Mouse (Mus musculus): ENCODE results near the gene Irf8.

Gene Irf8

DNA sequence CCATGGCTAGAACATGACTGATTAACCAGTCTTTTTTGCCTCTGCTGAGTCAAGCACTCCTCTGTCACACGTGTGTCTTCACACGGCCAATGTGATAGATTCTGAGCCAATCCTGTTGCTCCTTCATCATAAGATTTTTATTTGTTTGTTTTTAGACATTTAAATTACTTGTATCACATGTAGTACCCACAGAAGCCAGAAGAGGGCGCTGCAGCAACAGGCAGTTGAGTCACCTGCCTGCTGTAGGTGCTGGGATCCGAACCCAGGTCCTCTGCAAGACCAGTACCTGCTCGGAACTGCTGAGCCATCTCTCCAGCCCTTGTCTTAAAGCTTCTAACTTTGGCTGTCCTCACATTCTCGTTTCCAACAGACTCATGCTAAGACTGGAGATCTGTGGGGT is 13.1 kb upstream of the Irf8 start:
- no peak for DNase-seq (ENCODE audit: low spot score in 2 of 2)

DNA sequence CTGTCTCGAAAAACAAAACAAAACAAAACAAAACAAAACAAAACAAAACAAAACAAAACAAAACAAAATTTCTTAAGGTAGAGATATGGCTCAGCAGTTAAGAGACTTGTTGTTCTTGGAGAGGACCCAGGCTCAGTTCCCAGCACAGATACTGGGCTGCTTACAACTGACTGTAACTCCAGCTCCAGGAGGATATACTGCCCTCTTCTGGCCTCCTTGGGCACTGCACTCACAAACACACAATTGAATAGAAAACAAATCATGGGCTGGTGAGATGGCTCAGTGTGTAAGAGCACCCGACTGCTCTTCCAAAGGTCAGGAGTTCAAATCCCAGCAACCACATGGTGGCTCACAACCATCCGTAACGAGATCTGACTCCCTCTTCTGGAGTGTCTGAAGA is 12.1 kb upstream of the Irf8 start:
- DNase-seq (ENCODE audit: low spot score in 2 of 2): peak in 1 of 2 experiments; percentile 52

DNA sequence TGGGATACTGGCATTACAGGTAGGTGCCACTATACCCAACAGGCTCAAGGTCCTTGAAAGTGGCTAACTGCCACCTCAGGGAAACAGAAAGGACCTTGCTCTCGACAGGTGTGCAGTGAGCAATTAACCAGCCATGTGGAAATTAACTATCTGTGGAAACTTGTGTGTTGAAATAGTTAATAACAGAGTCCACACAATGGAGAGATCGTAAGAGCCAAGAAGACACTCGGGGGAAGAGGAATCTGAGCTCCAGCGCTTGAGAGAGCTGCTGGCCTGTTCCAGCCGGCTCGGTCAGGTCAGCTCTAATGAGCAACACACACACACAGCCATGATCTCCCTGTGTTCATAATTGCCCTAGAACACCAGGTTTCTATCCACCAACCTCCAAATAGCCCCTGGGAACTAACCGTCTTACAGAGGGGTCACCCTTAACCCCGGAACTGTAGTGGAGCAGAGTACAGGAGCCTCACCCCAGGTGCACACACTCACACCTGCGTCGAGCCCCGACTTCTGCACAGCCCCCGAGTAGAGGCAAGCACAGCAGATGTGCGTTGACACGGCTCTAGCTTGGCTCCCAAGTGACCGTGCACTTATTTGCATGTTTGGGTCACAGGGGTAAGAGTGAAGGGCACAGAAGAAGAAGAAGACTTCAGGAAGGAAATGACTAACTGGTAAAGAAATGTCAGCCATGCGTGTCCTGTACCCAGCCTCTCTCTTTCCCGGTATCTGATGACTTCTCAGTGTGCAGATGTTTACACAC is 11.2 kb upstream of the Irf8 start:
- DNase-seq (ENCODE audit: low spot score in 2 of 2): peak; percentile 50 to 84

DNA sequence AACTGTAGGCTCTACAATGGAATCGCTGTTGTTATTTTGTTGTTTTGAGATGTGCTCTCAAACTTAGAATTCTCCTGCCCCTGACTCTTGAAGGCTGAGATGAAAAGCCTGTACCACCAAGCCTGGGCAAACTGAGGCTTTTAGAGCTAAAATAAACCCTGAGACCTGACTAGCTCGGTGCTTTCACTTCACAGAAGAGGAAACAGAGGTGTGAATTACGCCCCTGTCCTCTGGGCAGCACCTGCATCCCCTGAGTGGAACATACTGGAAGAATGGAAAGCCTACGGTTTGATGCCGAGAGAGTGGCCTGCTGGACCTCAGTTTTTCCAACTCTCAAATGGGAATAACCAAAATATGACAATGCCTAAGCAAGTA is 10.6 kb upstream of the Irf8 start:
- DNase-seq (ENCODE audit: low spot score in 2 of 2): peak in 1 of 2 experiments; percentile 56

DNA sequence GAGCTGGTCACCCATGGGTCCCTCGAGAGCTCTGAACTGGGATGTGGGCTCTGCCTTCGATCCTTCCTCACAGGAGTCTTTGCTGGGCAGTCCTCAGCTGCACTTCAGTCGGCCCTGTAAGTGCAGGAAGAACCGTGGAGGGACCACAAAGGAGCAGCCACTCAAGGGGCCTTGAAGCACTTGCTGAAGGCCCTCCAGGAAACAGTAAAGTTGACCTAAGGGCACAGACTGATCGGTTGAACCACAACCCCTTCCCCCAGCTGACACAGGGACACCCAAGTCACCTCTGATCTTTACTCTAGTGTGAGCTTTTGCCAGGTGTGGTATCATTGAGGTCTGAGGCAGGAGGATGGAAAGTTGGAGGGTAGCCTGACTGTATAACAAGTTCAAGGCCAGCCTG is 10.1 kb upstream of the Irf8 start:
- DNase-seq (ENCODE audit: low spot score in 2 of 2): no peak

DNA sequence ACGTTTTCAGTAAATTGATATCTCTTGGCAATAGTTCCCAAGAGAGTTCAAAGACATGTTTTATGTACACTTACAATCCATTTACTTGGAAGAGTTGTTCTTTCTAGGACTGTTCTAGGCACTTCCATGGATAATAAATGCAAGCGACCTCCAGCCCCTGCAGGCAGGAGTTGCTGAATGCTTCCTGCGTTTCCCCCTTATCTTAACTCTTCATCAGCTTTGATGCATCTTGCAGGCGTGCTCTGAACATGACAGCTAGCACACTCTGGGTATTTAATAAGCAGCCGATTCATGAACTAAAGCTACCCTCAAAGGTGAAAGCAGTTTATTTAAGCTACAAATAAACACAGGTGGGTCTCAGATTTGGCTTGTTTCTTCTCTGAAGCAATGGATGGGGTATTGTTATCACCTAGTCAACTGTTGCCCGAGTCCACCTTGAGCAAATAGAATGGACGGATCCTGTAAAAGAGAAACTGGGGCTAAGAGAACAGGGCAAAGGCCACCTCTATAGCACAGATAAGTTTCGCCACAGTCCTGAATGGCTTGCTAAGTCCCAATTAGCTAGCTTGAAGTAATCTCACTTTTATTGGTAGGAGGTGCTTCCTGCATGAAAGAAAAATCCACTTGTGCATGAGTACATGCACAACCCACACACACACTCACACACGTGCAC is 7.5 kb upstream of the Irf8 start:
- DNase-seq (ENCODE audit: low spot score in 2 of 2): no peak

DNA sequence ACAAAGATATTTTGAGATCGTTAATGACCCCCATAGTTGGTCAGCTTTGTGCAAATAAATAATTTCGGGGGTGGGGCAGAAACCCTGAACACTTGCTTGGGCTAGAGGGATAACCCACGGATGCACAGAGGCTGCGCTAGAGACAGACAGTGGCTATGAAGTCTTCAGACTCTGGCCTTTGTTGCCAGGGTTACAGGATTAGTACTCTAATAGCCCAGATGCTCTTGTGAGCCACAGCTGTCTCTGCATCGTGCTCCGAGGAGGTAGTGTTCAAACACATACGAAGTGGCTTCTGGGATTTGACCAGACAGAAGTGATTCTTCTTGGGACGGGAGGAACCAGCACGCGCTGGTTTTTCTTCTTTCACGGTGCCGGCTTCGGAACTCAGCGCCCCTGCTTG is 4.6 kb upstream of the Irf8 start:
- no peak for DNase-seq (ENCODE audit: low spot score in 2 of 2)

DNA sequence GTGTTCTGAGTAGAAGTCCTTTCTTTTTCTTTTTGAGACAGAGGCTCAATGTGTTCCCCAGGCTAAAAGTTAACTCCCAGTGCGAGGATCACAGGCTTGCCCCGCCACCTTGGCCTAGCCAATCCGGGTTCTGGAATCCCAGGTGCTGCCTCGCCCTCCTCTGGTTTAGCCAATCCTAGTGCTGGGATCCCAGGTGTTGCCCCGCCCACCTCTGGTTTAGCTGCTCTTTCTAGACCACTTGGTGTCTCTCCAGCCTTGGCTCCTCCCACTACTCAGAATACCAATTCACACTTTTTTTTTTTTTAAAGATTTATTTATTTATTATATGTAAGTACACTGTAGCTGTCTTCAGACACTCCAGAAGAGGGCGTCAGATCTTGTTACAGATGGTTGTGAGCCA is 4.1 kb upstream of the Irf8 start:
- DNase-seq (ENCODE audit: low spot score in 2 of 2): no peak

DNA sequence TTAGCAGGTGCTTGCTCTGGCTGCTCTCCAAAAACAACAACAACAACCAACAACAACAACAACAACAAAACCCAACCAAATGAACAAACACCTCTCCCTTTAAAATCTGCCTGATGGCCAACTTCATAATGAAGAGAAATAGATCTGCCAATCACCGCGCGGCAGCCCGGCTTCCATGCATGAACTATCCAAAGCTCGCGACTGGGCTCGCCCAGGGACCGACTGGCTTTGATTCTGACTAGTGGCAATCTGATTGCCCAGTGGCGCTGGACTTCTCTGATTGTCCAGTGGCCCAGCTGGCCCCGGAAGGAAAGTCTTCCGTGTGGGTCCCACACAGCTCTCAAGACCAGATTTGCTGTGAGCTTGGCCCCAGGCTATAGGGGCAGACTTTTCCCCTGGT is 328 bp downstream of the Irf8 start:
- no peak for DNase-seq (ENCODE audit: low spot score in 2 of 2)

DNA sequence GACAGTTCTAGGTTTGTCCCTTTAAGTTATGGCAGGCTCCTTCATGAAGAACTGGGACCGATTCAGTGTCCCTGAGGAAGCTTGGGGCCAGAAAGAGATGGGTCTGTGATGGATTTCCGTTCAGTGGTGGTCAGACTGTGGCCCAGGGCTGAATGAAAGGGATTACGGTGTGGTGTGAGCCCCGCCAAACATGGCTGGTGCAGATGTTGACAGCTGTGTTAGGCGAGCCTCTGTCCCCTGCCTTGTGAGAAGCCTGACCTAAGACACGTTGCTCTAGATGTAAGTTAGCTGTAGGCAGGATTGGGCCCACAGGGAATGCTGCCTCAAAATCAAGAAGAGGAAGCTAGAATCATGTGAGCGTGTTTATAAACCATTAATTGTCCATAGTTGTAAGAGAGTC is 1.0 kb downstream of the Irf8 start:
- peak in 1 of 2 experiments; percentile 55 for DNase-seq (ENCODE audit: low spot score in 2 of 2)

DNA sequence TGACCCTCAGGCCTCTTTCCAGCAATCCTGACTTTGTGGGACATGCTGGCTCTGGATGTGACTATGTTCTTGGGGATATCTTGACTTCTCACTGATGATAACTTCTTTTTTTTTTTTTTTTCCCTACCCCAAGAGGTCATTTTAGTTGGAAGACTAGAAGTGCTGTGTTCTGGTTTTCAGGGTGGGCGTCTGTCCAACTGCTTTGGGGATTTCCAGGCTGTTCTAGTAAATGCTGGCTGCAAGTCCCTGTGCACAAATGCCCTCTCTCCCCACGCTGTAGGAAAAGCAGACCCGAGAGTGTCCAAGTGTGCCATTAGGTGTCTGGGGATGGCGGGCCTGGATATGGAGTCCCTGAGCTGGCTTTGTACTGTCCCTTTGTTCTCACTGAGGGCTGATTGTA is 2.6 kb downstream of the Irf8 start:
- DNase-seq (ENCODE audit: low spot score in 2 of 2): no peak

DNA sequence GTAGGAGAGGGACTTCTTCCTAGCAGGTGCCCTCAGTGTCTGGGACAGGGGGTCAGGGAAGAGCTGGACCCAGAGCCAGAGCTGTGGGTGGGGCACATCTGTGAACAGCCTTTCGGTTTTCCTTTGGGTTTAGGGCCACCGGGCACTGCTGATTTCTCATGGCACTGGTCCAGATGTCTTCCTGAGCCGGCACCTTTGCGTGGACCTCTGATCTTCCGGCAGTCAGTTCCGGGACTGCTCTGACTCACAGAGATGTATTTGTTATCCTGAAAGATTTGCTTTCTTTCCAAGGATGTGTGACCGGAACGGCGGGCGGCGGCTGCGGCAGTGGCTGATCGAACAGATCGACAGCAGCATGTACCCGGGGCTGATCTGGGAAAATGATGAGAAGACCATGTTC is 3.4 kb downstream of the Irf8 start:
- DNase-seq (ENCODE audit: low spot score in 2 of 2): no peak

DNA sequence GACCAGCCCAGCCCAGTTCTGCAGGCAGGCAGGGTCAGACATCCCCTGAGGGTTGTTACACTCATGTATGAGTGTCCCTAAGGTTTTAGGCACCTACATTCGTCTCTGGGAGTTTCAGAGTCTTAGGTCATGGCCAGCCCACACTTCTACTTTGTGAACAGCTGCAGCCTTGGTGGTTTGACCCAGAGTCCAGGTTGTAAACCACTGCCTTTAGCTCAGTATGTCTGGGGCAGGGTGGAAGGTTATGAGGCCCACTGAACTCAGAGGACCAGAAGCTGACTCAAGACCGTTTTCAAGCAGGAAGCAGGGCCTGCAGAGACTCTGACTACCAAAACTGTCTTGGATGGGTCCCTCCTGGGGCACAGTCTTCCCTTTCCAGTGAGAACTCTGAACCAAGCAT is 4.4 kb downstream of the Irf8 start:
- DNase-seq (ENCODE audit: low spot score in 2 of 2): no peak

DNA sequence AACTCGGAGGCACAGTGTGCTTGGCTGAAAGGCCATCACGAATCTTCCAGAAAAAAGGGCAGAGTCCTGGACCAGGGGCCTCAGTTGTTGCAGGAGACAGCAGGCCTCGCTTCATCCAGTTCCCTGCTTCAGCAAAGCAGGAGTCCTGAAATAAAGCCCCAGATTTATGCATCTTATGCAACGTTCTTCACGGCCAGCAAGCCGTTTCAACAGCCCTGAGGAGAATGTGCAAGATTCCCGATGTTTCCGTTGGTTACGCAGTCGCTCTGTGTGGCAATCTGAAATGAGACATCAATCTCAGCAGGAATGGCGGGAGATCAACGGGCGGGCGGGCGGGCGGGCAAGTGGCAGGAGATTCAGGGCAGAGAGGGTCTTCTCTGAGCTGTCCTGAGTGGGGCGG is 4.8 kb downstream of the Irf8 start:
- DNase-seq (ENCODE audit: low spot score in 2 of 2): no peak

DNA sequence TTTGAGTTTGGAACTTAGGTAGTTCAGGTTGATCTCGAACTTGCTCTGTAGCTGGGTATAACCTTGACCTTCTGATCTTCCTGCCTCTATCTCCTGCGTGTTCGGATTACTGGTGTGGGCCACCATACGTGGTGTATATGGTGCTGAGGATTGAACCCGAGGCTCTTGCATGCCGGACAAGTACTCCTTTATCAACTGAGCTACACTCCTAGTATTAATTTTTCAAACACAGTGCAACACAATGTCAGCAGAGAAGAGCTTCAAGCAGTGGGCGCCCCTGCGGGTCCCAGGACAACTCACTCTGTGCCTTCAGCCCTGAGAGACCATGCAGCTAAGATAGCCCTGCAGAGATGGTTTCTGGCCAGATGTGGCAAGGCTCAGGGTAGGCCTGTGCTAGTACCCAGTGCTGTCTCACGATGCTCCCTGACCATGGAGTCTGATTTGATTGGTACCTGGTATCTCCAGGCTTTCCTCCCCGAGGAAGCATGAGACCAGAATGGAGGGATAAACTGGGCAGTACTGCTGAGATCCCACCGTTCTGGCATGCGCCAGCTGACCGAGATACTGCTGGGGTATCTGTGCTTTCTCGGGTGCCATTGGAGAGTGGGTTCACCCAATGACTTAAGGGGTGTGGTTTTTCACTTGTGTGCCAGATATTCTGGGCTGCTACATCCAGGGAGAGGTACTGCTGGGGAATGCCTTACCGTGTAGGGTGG is 5.8 kb downstream of the Irf8 start:
- DNase-seq (ENCODE audit: low spot score in 2 of 2): no peak

DNA sequence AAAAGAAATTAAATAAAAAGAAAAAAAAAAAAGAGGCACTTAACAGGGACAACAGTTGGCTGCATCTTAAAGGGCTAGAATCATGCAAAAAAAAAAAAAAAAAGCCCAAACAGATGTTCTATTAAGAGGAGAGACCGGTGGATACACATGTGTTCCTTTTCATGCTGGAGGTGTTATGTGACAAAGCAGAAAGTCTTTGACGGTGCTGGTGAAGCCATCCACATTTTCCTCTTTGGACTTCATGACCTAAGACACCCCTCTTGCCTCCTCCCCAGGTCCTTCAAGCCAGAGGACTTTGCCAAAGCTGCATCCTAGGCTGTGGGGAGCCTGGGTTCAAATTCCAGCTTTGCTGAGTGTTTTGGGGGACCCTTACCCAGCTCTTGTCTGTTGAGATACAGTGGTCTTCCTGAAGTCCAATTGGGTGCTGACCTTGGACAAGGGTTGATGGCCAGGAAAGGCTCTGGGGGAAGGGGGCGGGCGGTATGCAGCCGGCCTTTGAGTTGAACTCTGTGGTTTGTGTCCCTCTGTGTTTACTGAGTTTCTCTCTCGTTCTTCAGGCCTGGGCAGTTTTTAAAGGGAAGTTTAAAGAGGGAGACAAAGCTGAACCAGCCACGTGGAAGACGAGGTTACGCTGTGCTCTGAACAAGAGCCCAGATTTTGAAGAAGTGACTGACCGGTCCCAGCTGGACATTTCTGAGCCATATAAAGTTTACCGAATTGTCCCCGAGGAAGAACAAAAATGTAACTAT is 7.2 kb downstream of the Irf8 start:
- no peak for DNase-seq (ENCODE audit: low spot score in 2 of 2)

DNA sequence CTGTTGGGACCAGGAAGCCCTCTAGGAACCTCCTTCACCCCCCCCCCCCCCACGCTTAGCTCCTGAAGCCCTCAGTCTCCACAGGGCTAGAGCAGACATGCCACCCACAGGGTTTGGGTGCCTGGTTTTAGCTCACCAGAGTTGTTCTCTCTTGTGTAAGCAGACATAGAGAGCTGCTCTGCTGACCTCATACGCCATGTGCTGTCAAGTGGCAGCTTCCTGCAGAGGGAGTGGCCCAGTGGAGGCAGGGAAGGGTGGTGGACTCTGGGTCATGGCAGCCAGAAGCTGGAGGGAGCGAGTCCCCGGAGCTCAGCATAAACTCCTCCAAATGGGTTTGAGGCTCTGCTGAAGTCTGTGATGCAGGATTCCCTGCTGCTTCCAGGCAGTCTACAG is 7.7 kb downstream of the Irf8 start:
- DNase-seq (ENCODE audit: low spot score in 2 of 2): no peak

DNA sequence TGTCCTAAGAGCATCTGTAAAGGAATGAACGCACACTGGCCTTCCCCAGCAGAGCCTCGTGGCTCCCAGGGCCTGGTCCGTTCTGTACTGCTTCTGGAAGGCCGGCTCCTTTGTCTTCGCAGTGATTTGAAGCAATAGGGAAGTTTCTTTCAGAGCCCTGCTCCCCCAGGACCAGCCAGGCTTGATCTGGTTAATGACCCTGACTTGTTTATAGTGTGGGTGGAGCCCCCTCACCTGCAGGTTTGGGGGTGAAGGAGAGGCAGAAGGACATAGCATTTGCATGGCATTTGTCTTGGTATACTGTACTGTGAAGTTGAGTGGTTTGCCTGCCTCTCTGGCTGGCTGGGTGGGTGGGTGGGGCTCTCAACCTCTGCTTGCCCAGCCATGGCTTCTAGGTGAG is 8.3 kb downstream of the Irf8 start:
- DNase-seq (ENCODE audit: low spot score in 2 of 2): no peak

DNA sequence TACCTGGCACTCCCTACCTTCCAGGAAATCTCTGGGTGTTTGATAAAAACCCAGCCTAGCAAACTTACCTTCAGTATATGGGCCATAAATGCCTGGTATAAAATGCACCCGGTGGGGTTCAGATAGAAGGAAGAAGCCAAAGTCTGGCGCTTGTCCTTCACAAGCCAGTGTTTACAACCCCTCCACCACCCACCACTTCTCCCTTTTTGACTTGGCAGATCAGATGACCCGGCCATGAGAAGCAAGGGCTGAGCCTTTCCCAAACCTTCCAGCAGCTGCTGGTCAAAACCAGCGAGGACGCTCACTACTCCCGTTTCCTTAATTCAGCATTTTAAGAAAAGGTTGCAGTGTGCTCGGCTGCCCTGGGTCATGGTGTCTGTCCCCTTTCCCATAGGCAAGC is 9.1 kb downstream of the Irf8 start:
- no peak for DNase-seq (ENCODE audit: low spot score in 2 of 2)

DNA sequence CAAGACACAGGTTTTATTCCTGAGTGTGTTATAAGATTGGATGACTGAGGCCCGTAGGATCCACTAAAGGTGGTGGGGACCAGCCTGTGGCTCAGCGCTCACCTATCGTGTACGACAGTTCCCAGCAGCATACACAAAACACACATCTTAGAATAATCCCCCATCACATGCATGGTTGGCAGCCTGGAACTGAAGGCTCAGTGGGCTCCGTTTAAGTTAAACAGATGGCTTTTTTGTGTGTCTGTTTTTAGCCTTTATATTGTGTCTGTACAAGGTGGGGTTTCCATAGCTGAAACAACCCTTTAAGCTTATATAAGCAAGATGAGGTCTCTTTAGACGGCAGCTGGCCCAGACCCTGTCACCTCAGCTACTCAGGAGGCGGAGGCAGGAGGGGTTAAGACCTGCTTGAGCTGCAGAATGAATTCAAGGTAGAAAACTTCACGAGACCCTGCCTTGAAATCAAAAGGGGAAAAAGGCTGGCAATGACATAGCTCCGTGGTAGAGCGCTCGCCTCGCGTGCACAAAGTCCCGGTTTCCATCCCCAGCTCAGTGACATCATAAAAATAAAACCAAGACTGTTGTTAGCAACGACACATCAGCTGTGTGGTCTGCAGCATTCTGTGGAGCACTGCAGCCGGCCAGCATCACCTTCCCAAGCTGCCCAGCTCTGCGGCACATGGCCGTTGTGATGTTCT is 10.0 kb downstream of the Irf8 start:
- peak in 1 of 2 experiments; percentile 49 for DNase-seq (ENCODE audit: low spot score in 2 of 2)

DNA sequence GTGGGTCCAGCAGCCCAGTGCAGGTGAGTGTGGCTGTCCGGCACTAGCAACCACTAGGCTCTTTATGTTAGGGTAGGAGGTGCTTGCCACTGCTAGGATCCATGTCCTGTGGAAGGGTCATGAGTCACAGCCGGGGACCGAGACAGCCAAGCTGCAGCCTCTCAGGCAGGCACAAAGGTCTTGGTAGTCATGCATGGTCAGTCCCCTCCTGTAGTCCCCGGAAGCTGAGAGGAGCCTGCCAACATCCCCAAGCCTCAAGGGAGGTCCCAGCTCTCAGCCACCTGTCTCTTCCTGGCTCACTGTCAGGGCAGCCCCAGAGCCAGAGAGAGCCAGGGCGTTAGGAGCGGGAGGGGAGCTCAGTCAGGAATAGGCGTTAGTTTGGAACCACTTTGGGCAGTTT is 11.1 kb downstream of the Irf8 start:
- no peak for DNase-seq (ENCODE audit: low spot score in 2 of 2)

DNA sequence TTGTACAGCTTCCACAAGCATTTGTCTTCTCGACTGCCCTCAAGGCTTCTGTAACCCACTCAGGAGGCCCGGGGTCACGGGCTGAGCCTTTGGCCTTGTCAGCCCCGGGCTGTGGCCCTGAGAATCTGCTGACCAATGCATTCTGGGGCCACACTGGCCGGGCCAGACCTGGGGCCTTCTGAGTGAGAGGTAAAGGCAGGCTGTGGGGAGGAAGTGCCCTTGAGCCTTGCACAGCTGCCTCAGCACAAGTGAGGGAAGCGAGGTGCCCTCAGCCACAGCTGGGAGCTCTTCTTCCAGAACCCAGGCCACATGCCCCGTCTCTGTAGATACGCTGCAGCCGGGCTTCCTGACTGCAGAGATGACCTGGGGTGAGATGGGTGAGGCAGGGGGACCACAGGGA is 14.5 kb downstream of the Irf8 start:
- no peak for DNase-seq (ENCODE audit: low spot score in 2 of 2)
